Mouse (Mus musculus): ENCODE results near the gene Dcst1.

The Dcst1 gene

DNA sequence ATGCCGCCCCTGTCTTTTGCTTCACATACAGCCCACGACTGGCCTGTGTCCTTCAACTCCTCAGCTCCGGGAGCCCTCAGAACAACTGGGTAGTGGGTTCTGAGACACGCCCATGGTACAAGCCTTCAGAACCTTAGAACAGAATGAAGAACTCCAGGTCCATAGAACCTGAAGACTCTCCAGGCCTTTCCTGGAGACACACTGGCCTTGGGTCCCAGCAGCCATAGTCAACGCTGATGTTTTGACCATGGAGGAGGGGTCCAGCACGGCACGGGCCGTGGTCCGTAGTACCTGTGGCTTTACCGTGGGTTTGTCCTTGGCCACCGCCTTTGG, at the start of gene Dcst1:
Gene Dcst1 (minus strand): TSS at position 101 of the 333 bp plus-strand sequence.
- no peak for DNase-seq (ENCODE audit: low spot score)

GRCm38 (mm10) chr3:89411490-89412393, 46.7 kb upstream of the Dcst1 start, which contains the start of gene Flad1:
Gene Flad1 (minus strand): TSS chr3:89411870.
- peak; percentile 100 for DNase-seq (ENCODE audit: low spot score)

- DNase-seq (ENCODE audit: low spot score): no peak
These were observed 45.8 kb upstream of the Dcst1 start for GRCm38 (mm10) chr3:89410864-89411263.

GRCm38 (mm10) chr3:89409701-89410100, 44.6 kb upstream of the Dcst1 start:
- DNase-seq (ENCODE audit: low spot score): peak; percentile 79

DNA sequence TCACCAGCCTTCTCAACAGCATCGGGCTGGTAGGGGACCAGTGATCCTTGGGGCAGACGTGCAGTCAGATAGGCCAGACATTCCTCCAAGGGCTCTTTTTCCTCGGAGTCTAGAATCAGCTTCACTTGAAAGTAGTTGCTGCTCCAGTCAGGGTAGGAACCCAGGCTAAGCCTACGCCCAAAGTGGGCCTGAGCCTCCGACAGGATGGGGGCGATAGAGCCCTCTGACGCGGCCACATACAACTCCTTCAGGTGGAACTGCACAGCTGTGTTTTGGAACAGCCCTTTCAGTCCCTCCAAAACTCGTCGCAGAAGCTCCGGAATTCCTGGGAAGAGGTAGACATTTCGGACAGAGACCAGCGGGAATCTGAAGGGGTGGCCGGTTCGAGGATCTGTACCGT, 43.4 kb upstream of the Dcst1 start:
- no peak for DNase-seq (ENCODE audit: low spot score)

DNA sequence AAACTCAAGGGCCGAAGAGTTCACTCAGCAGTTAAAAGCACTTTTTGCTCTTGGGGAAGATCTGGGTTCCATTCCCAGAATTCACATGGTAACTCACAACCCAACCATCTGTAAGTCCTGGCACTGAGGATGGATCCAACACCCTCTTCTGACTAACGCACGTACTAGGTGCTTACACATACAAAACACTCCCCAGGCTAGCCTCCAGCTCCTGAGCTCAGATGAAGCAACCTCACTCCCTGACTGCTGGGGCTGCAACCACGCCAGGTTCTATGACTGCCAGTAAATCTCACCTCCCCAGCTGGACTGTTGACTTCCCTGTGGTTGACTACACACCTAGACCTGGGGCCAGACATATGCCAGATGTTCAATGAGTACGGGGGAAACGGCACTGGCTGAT, 41.8 kb upstream of the Dcst1 start:
- DNase-seq (ENCODE audit: low spot score): no peak

DNA sequence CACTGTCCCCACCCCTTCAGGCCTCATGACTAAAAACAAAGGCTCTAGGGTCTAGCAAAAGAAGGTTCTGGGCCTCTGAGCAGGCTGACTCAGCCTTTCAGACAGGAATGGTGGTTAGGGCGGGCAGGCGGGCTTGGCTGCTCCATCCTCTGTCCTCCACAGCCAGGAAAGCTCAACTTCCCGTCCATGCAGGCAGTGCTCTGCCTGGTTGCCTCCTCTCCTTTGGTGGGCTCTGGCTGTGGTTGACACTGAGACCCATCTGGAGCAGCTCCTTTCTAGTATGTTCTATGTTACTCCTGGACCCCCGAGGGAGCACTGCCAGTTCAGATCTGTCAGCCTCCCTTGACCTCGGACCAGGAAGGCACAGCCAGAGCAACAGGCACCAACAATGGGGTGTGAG, 37.6 kb upstream of the Dcst1 start, which contains the start of gene Lenep:
Gene Lenep (minus strand): TSS at position 101 of the 400 bp plus-strand sequence.
- DNase-seq (ENCODE audit: low spot score): no peak

GRCm38 (mm10) chr3:89401329-89401728, 36.3 kb upstream of the Dcst1 start:
- no peak for DNase-seq (ENCODE audit: low spot score)

DNA sequence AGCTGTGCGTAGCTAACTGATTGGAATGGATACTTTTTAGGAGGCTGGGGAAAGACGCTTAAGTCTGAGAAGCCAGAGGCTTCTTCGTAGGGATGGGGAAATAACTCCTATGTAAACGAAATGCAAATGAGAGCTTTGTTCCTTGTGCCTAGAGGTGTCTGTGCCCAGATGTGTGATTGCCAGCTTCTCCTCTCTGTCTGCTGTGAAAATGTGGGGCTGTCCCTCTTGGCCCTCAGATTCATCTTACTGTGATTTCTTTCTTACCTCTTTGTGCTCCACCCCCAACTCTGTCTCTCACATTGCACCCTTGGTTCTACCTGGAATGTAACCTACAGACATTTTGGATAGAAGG, 31.6 kb upstream of the Dcst1 start:
- no peak for DNase-seq (ENCODE audit: low spot score)

DNA sequence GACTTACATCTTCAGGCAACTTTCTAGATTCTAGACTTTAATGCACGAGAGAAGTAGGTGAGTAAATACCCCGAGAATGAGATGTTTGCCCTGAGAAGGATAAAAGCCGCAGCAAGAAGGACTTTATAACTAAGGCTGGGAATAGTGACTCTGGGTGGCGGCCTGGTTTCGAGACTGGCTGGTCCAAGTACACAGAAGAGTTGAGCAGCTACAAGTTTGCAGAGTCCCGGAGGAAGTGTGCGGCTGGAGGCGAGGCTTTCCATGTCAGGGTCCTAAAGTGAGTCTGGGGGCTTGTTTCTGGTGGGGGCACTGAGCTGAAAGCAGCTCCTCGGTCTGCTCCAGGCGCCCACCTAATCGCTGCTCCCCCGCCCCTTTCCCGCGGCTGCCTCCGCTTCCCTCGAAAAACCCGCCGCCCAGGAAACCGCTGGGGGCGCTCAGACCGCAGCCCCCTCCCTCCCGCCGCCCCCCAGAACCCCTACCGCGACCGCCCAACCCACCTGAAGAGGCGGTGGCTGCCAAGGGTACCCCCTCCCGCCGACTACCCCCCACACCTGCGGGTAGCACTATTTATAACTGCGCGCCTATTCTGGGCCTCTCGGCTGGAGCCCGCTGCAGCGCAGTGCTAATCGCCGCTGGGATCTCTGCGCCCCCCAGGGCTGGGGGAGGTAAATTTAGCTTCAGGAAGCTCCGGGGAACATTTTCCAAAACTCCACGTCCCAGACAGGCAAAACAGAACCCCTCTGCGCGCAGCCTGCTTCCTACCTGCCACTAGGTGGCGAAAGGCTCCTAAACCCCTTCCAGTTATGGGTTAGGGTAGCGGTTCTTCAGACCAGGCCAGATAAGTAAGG, 31.0 kb upstream of the Dcst1 start:
- peak; percentile 85 for DNase-seq (ENCODE audit: low spot score)

GRCm38 (mm10) chr3:89395419-89395805, 30.4 kb upstream of the Dcst1 start:
- peak; percentile 61 for DNase-seq (ENCODE audit: low spot score)

GRCm38 (mm10) chr3:89394894-89395256, 29.8 kb upstream of the Dcst1 start:
- peak; percentile 95 for DNase-seq (ENCODE audit: low spot score)

DNA sequence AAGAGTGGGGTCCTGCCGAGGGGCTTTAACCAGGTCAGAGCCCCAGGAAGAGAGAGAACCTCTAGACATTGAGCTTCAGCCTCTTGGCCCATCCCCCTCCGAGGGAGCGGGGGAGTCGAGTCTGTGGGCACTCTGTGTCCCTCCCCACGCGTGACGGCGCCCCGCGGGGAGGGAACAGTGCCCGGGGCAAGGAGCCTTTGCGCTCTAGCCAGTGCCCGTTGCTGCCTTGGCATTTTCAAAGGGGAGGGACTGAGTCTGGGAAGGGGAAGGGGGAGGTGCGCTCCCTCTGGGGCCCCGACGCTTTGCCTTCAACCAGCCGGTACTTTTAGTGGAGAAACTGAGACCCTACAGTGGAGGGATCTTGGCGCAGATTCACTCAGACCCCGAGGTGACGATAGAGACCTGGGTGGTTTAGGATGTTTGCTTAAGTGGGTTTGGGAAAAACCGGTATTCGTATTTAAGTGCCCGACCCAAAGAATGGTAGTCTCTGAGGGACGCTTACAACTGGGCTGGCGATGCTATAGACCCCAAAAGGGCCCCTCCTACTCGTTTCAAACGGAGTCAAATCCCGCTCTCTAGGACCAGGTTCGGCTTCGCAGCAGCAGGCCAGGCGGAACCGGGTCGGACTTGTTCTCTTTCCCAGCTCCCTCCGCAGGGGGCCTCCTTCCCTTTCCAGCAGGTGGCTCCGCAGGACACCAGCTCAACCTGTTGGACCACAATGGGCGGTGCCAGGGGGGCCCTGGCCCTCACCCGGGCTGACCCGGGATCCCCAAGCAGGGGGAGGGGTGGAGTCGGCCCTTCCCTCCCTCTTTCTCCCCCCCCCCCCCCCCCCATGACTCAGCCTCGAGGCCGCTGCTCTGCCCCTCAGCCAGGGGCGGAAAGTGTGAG, 29.2 kb upstream of the Dcst1 start, which contains the start of gene Zbtb7b:
Gene Zbtb7b (minus strand): TSS at position 771 of the 888 bp plus-strand sequence.
- DNase-seq (ENCODE audit: low spot score): peak; percentile 96

DNA sequence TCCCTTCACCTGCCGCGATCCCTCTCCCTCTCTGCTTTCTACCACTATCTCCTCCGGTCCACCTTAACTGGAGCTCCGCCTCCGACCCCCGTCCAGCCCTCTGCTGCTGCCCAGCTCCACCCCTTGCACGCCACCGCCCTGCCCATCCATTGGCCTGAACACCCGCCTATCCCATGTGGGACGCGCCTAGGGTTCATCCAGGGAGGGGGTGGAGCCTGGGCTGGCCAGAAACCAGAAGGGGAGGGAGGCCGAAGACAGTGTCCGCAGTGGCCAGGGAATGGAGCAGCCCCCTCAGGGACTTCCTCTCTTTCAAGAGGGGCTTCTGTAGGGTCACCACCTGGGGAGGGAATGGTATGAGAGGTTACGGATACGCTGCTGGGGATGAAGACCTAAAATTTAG, 28.6 kb upstream of the Dcst1 start:
- DNase-seq (ENCODE audit: low spot score): peak; percentile 99

DNA sequence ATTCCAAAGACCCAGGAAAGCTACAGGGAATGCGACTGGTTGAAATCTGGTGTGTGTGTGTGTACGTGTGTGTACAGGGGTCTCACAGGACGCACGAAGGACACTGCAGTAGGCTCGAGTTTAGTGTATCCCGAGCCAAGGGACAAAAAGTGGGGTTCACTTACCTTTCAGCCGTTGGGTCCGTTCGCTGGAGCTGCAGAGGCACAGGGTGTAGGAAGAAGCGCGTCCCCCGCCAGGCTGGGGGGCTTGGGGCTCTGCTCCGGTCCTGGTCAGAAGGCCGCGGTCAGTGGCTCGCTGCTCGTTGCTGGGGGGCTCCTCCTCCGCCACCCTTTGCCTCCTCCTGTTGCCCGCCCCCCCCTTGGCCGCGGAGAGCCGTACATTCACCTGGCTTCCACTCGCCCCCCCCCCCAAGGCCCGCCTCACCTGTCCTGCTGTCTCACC, 27.8 kb upstream of the Dcst1 start:
- DNase-seq (ENCODE audit: low spot score): peak; percentile 64

DNA sequence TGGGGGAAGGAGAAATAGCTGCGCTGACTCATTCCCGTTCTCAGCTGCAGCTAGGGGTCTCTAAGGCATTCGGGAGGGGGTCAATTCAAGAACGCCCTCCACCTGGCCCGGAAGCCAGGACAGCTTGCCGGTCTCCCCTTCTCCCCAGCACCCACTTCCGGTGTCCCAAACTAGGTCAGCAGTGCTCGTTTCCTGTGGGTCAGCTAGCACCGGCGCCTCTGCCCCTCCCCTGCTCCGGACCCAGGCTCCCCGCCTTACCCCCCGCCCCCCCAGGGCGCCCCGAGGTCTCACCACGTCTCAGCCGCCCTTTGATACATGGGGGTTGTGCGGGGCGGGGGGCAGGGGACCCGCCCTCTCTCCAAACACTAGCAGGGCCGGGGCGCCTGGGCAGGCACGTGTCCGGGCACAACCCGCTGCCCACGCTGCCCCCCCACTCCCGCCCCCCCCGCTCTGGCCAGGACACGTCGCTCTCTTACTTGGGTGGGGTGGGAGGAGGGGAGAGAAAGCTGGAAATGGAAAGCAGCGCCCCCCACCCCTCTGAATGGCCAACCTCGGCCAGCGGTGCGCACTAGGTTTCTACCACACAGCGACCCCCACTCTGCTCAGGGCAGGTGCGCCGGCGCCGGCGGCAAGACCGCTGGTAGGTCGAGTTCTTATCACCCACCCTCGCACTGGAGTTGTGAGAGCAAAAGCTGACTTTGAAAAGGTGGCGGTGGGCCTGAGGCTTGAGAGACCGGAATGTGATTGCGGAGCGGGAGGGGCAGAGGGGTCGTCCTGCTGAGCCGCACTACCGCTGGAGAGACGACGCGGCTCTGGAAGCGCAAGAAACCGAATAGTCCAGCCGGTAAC, 26.8 kb upstream of the Dcst1 start:
- peak; percentile 86 for DNase-seq (ENCODE audit: low spot score)

DNA sequence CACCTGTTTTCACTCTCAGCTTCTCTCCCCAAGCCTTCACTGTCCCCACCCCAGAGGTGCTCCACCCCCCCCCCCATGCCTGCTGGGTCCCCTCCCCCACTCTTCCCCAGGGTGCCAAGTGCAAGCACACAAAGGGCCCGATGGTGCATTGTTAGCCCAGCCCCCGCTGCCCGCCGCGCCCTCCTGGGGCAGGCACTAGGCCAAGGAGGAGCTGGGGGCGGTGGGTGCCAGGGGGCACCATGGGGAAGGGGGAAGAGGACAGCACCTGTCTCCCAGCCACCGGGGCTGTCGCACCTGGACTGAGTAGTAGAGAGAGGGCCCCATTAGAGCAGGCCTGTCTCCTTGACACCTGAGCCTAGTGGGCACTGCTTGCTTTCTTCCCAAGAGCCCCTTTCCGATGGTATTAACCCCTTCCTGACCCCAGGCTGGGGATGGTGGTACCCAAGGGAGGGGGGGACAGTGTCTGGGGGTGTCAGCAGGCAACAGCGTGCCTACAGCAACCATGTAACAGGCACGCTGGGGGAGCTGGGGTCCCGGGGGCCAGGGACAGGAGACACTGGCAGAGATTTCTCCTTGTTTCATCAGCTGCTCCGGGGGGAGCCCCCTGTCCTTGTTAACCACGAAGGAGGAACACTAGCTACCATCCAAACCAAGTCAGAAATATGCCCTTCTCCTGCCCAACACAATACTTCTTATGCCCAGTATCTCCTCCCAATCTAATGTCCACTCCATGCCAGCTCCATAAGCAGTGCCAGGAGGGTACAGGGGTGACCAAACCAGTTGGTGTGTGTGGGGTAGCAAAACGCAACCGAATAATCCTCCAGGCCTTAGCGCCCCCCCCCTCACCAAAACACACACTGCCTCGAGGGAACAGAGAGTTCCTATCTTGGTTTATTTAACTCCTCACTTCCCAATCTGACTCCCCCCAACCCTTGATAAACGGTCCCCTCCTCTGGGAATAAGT, 25.9 kb upstream of the Dcst1 start:
- peak; percentile 91 for DNase-seq (ENCODE audit: low spot score)

GRCm38 (mm10) chr3:89390111-89390515, 25.1 kb upstream of the Dcst1 start:
- peak; percentile 85 for DNase-seq (ENCODE audit: low spot score)

GRCm38 (mm10) chr3:89388901-89389740, 24.1 kb upstream of the Dcst1 start:
- DNase-seq (ENCODE audit: low spot score): peak; percentile 62

All from adipocyte (in vitro differentiated cells).